Mouse (Mus musculus): ENCODE measurements around the gene Grik3.

DNA sequence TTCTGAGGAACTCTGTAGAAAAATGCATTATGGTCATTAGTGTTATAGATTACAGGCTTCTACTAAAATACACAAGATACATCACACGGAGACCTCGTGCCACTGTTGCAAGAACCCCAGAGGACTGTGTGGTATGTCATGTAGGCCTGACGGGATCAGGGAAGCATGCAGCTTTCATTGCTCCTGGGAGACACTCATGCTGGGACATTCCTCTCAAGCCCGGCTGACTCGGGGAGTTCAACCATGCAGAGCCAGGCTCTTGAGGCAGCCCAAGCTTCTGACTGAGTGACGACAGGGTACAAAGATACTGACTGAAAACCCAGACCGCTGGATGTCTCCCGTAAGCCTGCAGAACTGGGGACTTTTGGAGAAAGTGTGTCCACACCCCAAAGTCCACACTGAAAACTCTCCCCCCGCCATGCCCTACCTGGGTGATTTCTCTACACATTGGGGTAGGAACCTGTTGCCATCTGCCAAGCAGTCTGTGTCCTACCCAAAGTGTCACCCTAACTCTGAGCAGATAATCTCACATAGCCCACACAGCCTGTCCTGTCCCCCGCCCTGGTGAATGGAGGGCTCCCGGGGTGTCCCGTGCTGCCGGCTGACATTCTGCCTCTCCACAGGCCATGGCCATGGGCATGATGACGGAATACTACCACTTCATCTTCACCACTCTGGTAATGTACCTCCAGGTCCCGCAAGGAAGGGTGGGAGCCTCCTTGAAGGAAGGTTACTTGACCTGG lies 150.6 kb downstream of the Grik3 start:
- TF ChIP-seq MAX (IDR thresholded peaks at IDR 0.05; ENCODE audit: low read depth) = no peak
- TF ChIP-seq REST (IDR thresholded peaks at IDR 0.05; ENCODE audit: insufficient read depth, insufficient read length) = no peak
- TF ChIP-seq POLR2A (IDR thresholded peaks at IDR 0.05; ENCODE audit: insufficient read length, low read depth) = no peak
- TF ChIP-seq CEBPB (IDR thresholded peaks at IDR 0.05; ENCODE audit: insufficient read depth, poor library complexity, severe bottlenecking) = no peak
- TF ChIP-seq USF1 (IDR thresholded peaks at IDR 0.05; ENCODE audit: low read depth) = no peak
